Mouse (Mus musculus): ENCODE measurements at regions not wholly inside any gene's neighbourhood (a gene's known extent, or its start where the extent isn't known, plus 50 kb on each side); places are given as distances from the start of the nearest gene placed in this dataset.

DNA sequence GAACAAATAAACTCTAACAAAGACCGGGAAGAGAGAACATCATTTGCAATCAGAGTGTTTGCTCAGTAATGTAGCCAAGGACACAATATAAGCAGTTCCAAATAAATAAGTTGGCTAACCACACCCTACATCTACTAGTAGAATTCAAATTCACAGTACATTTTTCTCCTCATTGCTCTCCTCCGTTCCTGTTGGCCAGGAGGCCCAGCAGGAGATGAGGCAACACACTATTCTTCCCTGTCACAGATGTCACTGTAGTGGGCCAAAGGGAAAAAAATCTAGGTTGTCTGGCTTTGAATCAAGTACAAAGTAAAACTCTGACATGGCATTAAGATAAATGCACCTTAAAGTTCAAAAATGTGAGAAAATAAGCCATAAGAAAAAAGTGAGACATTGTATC is 1526.0 kb upstream of the Slc7a12 start:
- peak; percentile 5 to 36 for DNase-seq
